Mouse (Mus musculus): ENCODE data around the gene Trappc6a.

Trappc6a gene

DNA sequence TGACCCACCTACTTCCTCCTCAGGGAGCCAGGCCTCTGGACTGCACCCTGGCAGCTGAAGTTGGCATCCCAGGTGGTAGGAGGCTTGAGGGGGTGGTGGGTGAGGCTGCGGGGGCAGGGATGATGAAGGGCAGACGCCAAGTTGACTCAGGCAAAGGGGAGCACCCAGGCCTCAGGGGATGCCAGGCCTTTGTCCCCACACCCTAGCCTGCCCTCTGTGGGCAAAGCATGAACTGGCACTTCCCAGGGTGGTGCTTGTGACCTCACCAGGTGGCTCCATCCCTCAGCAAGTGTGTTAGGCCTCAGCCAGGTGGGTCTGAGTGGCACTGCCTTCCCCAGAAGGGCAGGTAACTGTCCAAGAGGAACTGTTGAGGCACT lies 16.9 kb downstream of the Trappc6a start:
- no peak for DNase-seq

GRCm38 (mm10) chr7:19531077-19531476 lies 22.9 kb downstream of the Trappc6a start:
- no peak for DNase-seq

- DNase-seq, result no peak
These were observed 24.0 kb downstream of the Trappc6a start for GRCm38 (mm10) chr7:19532240-19532639.

GRCm38 (mm10) chr7:19534676-19535075 lies 26.5 kb downstream of the Trappc6a start:
- DNase-seq, result no peak

- DNase-seq, result no peak
These were observed 32.8 kb downstream of the Trappc6a start for GRCm38 (mm10) chr7:19540771-19541566.

- no peak for DNase-seq
These were observed 33.5 kb downstream of the Trappc6a start for GRCm38 (mm10) chr7:19541681-19542154.

DNA sequence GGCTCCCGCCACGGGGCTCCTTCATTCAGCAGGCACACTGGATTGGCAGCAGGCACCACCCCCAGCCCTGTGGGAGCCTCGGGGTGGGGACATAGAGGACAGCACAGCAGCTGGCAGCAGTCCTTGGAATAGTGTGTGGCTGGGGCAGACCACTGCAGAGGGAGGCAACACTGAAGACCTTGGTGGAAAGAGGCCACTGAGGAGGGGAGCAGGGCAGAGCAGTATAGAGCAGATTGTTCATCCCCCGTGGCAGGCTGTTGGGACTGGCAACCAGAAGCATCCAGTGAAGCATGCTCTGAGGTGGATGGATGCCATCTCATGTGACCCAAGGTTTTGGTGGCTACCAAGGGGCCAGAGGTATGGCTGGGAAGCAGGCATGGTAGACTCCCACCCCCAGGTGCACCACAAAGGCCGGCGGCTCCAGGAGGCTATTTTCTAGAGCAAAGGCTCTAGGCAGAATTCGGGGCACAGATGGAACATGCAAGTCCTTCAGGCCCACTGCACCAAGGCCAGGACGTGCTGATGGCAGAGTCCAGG lies 34.0 kb downstream of the Trappc6a start:
- peak; percentile 52 for DNase-seq

- no peak for DNase-seq
These were observed 35.4 kb downstream of the Trappc6a start for GRCm38 (mm10) chr7:19543584-19543983.

GRCm38 (mm10) chr7:19546007-19546406 lies 37.8 kb downstream of the Trappc6a start:
- no peak for DNase-seq

- DNase-seq, result no peak
These were observed 39.3 kb downstream of the Trappc6a start for GRCm38 (mm10) chr7:19547344-19547969.

- DNase-seq, result no peak
These were observed 41.2 kb downstream of the Trappc6a start for GRCm38 (mm10) chr7:19549394-19549793.

DNA sequence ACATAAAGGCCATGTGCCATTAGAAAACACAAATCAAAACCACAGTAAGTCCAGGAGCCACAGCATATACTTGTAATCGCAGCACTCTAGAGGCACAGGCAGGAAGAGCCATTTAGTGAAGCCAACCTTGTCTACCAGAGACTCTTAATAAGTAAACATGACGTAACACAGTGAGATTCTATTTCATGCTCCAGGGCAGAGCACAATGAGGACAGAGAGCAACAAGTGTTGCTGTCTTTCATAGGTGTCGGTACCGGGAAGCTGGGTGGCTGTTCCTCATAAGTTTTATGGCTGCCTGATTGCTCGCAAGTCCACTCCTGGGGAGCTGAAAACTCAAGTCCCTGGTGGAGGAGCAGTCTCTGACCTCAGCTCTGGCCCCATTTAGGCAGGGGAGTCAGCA lies 43.4 kb downstream of the Trappc6a start:
- no peak for DNase-seq

- no peak for DNase-seq
These were observed 44.2 kb downstream of the Trappc6a start for GRCm38 (mm10) chr7:19552443-19552842.

GRCm38 (mm10) chr7:19554168-19554567 lies 46.0 kb downstream of the Trappc6a start:
- no peak for DNase-seq

DNA sequence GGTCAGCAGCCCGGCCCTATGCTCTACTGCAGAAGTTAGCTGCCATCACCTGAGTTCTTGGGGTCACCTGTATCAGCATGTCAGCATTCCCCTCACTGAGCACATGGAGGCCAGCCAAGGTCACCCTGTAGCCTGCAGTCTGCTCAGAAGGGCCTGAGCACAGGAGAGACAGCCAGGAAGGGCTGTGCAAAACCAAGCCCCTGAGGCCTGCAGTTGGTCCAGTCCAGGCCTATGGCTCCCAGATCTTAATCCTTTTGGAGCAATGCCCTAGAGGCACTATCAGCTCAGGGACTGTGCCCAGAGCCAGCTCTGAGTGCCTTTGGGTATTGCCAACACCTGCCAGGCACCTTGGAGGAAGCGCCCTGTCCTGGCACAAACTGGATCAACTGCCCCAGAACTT lies 48.9 kb downstream of the Trappc6a start:
- DNase-seq, result no peak

- DNase-seq, result no peak
These were observed 50.0 kb downstream of the Trappc6a start for GRCm38 (mm10) chr7:19557982-19558900.

DNA sequence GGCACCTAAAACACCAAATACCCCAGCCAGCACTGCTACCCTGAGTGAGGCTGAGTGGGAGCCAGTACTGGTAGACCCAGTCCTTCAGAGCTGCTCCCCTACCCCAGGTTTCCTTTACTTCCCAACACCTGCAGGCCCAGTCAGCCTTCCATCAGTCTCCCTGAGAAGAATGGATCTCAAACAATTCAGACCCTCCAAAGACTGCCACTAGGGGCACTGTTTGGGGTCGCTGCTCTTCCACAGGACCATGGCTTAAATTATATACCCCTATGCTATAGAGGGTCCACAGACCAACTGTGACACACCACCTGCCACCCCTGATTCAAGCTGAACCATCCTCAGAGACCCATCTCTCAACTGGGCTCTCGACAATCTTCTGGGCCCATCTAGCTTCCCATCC lies 50.8 kb downstream of the Trappc6a start:
- DNase-seq, result no peak

- no peak for DNase-seq
These were observed 52.5 kb downstream of the Trappc6a start for GRCm38 (mm10) chr7:19560491-19561260.

GRCm38 (mm10) chr7:19561431-19561764 lies 53.2 kb downstream of the Trappc6a start:
- DNase-seq, result no peak

DNA sequence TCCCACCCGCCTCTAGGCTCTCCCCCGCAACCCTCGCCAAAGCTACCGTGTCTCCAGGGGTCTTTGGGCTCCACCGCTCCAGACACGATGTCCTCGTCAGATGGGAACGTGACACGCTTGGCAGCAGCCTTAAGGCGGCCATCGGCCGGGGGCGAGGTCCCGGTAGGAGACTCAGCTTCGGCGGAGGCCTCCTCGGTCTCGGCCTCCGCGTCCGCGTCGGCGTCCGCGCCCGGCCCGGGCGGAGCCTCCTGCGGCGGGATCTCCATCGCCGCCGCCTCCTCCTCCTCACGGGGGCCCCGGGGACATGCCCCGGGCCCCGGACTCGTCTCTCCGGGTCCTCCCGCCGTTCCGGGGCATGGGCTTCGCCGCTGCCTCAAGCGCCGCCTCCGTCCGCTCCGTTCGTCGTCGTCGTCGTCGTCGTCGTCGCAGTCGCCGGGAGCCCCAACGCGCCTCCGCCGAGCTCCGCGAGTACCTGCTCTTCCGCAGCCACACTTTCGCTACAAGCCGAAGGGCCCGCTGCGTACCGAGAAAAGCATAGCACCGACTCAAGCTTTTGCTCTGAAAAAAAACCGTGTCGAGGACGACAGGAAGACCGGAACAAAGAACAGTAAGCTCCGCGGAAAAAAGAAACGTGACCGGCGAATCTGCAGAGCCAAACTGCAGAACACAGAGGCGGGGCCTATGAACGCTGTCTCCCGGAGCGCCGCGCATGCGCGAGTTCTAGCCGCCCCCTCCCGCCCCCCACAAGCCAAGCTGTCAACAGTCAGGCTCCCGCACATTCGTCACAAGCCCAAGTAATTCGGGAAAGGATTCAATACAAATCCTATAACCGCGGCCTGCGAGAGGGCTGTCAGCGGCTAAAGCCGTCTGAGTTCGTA lies 53.8 kb downstream of the Trappc6a start:
- DNase-seq, result peak; percentile 92

All from cerebellum, adult 8-10 months (tissue).